Mouse (Mus musculus) gastrocnemius, adult 18-20 months (tissue): ENCODE results near the gene Nrcam. TPM values are rescaled to one million over a fixed set of nuclear protein-coding genes. Genes with fewer than 3 reads are reported as not detected.

Experiments
- DNase-seq: peaks from one replicate; pipeline ENCODE4 v3.0.0; 2021; ENCODE audit warnings: low spot score
- total RNA-seq, 2 experiments: library from RNA; stranded (reverse); gene quantifications; 2 replicates each; pipeline ENCODE4 v1.2.3; 2021

The Nrcam gene
- total RNA-seq, 2 experiments from 2014 or later = 0.33 to 0.57 TPM

GRCm38 (mm10) chr12:44602269-44602957 lies 273.7 kb downstream of the Nrcam start:
- DNase-seq = no peak

- DNase-seq = no peak
These were observed 274.3 kb downstream of the Nrcam start for GRCm38 (mm10) chr12:44602958-44603331.

GRCm38 (mm10) chr12:44617001-44617421 lies 288.3 kb downstream of the Nrcam start:
- no peak for DNase-seq

GRCm38 (mm10) chr12:44617488-44617887 lies 288.8 kb downstream of the Nrcam start:
- DNase-seq = no peak

GRCm38 (mm10) chr12:44639341-44639921 lies 310.7 kb downstream of the Nrcam start:
- DNase-seq = no peak

- no peak for DNase-seq
These were observed 311.9 kb downstream of the Nrcam start for GRCm38 (mm10) chr12:44640579-44640978.

Other genes with a start within 250 kb of the Nrcam start
- 10 to 100 TPM; 30.7 to 38.0 TPM for gene Dnajb9, start 118.6 kb upstream of the Nrcam start, total RNA-seq
- gene Pnpla8, start 107.5 kb upstream of the Nrcam start, total RNA-seq = 100 to 1,000 TPM; 126 to 150 TPM